Mouse (Mus musculus): ENCODE data around the gene Hsf5.

- TF ChIP-seq CTCF (IDR thresholded peaks at IDR 0.05; ENCODE audit: low read depth, low read length) (no peak), GATA1 (IDR thresholded peaks at IDR 0.05; ENCODE audit: borderline replicate concordance, low read length) (no peak), TAL1 (conservative IDR thresholded peaks at IDR 0.05; ENCODE audit: low read depth, low read length) (no peak), POLR2AphosphoS5 (IDR thresholded peaks at IDR 0.05; ENCODE audit: insufficient replicate concordance, low read depth, low read length) (no peak), GATA2 (IDR thresholded peaks at IDR 0.05; ENCODE audit: borderline replicate concordance, low read depth, low read length) (no peak)
Observed at GRCm38 (mm10) chr11:87638793-87639192, 21.8 kb downstream of the Hsf5 start.
